Mouse (Mus musculus) G1E (cell line): ENCODE measurements at regions not wholly inside any gene's neighbourhood (a gene's known extent, or its start where the extent isn't known, plus 50 kb on each side); places are given as distances from the start of the nearest gene placed in this dataset.

Source experiments
- CTCF ChIP-seq: IDR thresholded peaks from 2 replicates; pipeline ENCODE4 v1.5.1; 2012; ENCODE audit warnings: low read depth, low read length, inconsistent platforms, mixed read lengths
- GATA1 ChIP-seq: IDR thresholded peaks from 2 replicates; pipeline ENCODE4 v1.6.1; 2012; ENCODE audit warnings: borderline replicate concordance, low read length, inconsistent platforms, mixed read lengths
- GATA2 ChIP-seq: IDR thresholded peaks from 2 replicates; pipeline ENCODE4 v1.6.1; 2012; ENCODE audit warnings: low read depth, low read length, inconsistent platforms, borderline replicate concordance
- POLR2AphosphoS5 ChIP-seq: IDR thresholded peaks from 2 replicates; pipeline ENCODE4 v1.6.1; 2012; ENCODE audit warnings: low read depth, low read length, inconsistent platforms; ENCODE audit not compliant: insufficient replicate concordance
- TAL1 ChIP-seq: conservative IDR thresholded peaks from 2 replicates; pipeline ENCODE4 v1.6.1; 2012; ENCODE audit warnings: low read depth, low read length, inconsistent platforms, mixed read lengths

DNA sequence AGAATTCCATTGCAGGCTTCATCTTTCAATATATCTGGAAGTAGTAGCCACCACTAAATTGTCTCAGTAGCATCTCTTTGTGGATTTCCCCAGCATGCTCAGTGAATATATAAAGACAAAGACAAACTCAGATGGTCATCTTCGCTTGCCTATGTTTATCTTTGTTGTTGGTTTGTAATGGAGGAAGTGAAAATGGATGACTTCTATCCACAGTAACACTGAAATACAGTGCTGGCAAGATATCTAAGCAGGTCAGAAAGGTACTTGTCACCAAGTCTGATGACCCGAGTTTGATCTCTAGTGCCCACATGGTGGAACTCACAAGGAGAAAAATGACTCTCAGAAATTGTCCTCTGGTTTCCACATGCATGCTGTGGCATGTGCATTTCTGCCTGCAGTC is 135.6 kb downstream of the Plppr4 start:
- TF ChIP-seq CTCF: no peak
- TF ChIP-seq GATA1: no peak
- TF ChIP-seq POLR2AphosphoS5: no peak
- TF ChIP-seq TAL1: no peak
- no peak for TF ChIP-seq GATA2
